Mouse (Mus musculus) forebrain, embryonic 11.5 days (tissue): ENCODE data around the gene Rangrf. TPM values are rescaled to one million over a fixed set of nuclear protein-coding genes. Genes with fewer than 3 reads are reported as not detected.
"Not testable (repeated sequence)": the region's sequence is repeated elsewhere in the genome, so short reads cannot be mapped to it uniquely, and the experiment has no call there.

Experiments used
- ATAC-seq: fragments of 200-750 bp; cut with Nextera tagmentation; replicated peaks from 2 replicates; pipeline ENCODE4 v1.8.0; 2017; ENCODE audit warnings: moderate TSS enrichment; ENCODE audit not compliant: low FRiP score
- DNase-seq: peaks from one replicate; pipeline ENCODE4 v3.0.0-alpha.2; 2017; ENCODE audit warnings: low spot score
- H3K27ac ChIP-seq: fragments of 300-500 bp; sonication (generic); 2 replicates; pipeline ENCODE4 v1.5.1; 2014; ENCODE audit warnings: low read depth, low read length
- H3K27me3 ChIP-seq: fragments of 300-500 bp; sonication (generic); 2 replicates; pipeline ENCODE4 v1.6.1; 2014; ENCODE audit warnings: mild to moderate bottlenecking, low read length, mixed read lengths; ENCODE audit not compliant: control insufficient read depth, insufficient read depth
- H3K36me3 ChIP-seq: fragments of 300-500 bp; sonication (generic); 2 replicates; pipeline ENCODE4 v1.6.1; 2014; ENCODE audit warnings: mild to moderate bottlenecking, low read length, moderate library complexity, mixed read lengths; ENCODE audit not compliant: control insufficient read depth, insufficient read depth
- H3K4me1 ChIP-seq: fragments of 300-500 bp; sonication (generic); replicated peaks from 2 replicates; pipeline ENCODE4 v1.6.1; 2014; ENCODE audit warnings: low read length, mixed read lengths; ENCODE audit not compliant: control insufficient read depth, insufficient read depth
- H3K4me2 ChIP-seq: fragments of 300-500 bp; sonication (generic); 2 replicates; pipeline ENCODE4 v1.6.1; 2014; ENCODE audit warnings: low read depth, mild to moderate bottlenecking, low read length, moderate library complexity, mixed read lengths; ENCODE audit not compliant: severe bottlenecking
- H3K4me3 ChIP-seq: fragments of 300-500 bp; sonication (generic); 2 replicates; pipeline ENCODE4 v1.5.1; 2014; ENCODE audit warnings: low read depth, low read length
- H3K9ac ChIP-seq: fragments of 300-500 bp; sonication (generic); 2 replicates; pipeline ENCODE4 v1.6.1; 2014; ENCODE audit warnings: low read length
- H3K9me3 ChIP-seq: fragments of 300-500 bp; sonication (generic); 2 replicates; pipeline ENCODE4 v1.6.1; 2016; ENCODE audit warnings: low read length, mixed read lengths; ENCODE audit not compliant: control insufficient read depth
- WGBS: fragments of 180-500 bp; shearing (Covaris S2); extraction: QIAGEN DNeasy Blood & Tissue Kit; methylation state at CpG from one replicate; pipeline ENCODE4 v1.1.7; 2014; 5-methylcytosine and 5-hydroxymethylcytosine counted together
- polyA plus RNA-seq: library from polyadenylated mRNA; unstranded; fragments of >200 nt; fragmentation: Nextera tagmentation; extraction: Ambion mirVana; gene quantifications from 2 replicates; pipeline ENCODE4 v1.2.1, GENCODE M21; 2014

The Rangrf gene
- polyA plus RNA-seq, 1 experiment from 2014 or later, result 64.8 TPM

DNA sequence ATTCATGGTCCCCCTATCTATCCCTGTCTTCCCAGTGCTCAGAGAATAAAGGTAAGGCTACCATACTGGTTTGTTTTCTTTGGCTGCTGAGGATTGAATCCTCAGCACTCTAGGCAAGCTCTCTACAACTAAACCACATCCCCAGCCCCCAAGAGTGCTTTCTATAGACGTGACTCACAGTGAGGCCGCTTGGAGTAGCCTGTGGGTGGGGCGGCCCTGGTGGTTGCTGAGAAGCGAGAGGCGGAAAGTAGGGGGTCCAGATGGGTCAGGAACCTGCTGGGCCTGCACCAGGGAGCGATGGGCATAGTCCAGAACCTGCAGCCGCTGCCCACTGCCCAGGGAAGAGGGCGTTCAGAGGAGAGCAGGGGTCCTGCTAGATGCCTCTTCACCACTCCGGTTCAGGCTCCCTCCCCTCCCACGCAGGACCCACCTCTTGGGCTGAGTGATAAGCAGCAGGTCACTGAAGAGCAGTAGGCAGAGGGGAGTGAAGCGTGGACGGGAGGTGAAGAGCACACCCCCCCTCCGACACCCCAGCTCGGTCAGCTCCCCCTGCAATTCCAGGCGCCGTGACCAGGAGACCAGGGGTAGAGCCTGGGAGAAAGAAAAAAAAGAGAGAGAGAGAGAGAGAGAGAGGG, 28.1 kb downstream of the Rangrf start:
- Histone ChIP-seq H3K36me3 (no peaks in the 10 kb centered on the region), H3K27ac (no peak overlapping the region), H3K9me3 (no peaks in the 10 kb centered on the region), H3K27me3 (peaks cover 2% of the 10 kb centered on the region), H3K4me1 (no peaks in the 10 kb centered on the region), H3K4me3 (no peak overlapping the region), H3K4me2 (peak overlapping the region; percentile 24; the same call in 1 of the 2 replicates), H3K9ac (no peak overlapping the region)
- DNase-seq (no peak), ATAC-seq (no peak)
- WGBS, result 12% methylated on average over 16 of the region's 16 CpGs

DNA sequence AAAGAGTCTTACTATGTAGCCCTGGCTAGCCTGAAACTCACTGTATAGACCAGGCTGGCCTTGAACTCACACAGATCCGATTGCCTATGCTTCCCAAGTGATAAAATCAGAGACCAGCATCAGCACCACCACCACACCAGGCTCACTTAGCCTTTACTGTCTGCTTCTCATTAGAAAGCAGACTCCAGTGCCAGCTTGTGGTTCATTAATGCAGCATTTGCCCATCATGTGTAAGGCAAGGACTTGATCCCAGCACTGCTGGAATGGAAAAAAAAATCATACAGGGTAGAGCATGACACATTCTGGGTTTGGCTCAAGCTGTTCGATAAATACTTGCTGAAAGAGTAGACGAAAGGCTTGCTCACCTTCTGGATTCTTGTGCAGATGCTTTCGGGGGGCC, 29.0 kb downstream of the Rangrf start:
- no peak overlapping the region for H3K9ac ChIP-seq

DNA sequence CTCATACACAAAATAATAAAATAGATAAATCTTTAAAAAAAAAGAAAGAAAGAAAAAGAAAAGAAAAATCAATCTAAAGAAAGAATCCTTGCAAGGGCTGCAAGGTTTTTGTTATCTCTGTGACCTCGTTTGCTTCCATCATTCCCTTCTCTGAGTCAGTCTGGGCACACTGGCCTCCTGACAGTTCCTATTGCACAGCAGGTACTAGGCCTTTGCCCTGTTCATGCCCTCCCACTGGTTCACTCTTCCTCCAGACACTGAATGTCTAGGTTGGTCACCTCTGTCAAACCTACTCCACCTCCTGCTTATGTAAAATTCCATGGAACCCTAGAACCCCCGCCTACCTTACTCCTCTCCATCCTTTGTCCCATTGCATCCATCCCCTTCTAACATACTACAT, 29.7 kb downstream of the Rangrf start:
- Histone ChIP-seq H3K4me2 (no peak overlapping the region), H3K27ac (no peak overlapping the region), H3K4me1 (peaks cover 2% of the 10 kb centered on the region; the same call in 1 of the 2 replicates), H3K27me3 (peaks cover 2% of the 10 kb centered on the region), H3K36me3 (no peaks in the 10 kb centered on the region), H3K9ac (no peak overlapping the region), H3K4me3 (no peak overlapping the region), H3K9me3 (no peaks in the 10 kb centered on the region)
- 77% methylated on average over 2 of the region's 2 CpGs for WGBS
- DNase-seq, result no peak
- no peak for ATAC-seq

More for the DNA sequence above, 29.0 kb downstream of the Rangrf start:
- DNase-seq (no peak), ATAC-seq (no peak)
- 88% methylated on average over 4 of the region's 4 CpGs for WGBS
- Histone ChIP-seq H3K36me3 (no peaks in the 10 kb centered on the region), H3K4me3 (no peak overlapping the region), H3K4me1 (no peaks in the 10 kb centered on the region), H3K27ac (no peak overlapping the region), H3K9me3 (no peaks in the 10 kb centered on the region), H3K4me2 (no peak overlapping the region), H3K27me3 (peaks cover 2% of the 10 kb centered on the region)

DNA sequence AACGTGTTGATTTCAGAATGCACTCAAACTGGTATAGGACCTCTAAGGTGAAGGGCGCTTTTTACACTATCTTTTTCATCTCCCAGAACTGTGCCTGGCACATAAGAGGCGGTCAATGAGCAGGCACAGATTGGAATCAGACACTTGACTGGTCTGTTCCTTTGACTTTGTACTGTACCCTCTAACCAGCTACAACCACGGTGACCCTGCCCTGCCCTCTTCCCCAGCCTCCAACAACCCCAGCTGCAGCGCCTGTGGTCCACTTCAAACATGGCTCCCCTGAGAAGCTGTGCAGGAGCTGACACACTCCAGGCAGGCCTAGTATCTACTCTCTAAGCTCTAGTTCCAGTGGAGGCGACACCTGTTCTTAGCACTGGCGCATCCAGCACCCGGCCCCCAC, 32.3 kb downstream of the Rangrf start:
- H3K4me2 ChIP-seq, result no peak overlapping the region
- no peak for DNase-seq
- ATAC-seq, result no peak
- no peak overlapping the region for H3K4me3 ChIP-seq
- peaks cover 2% of the 10 kb centered on the region; the same call in 1 of the 2 replicates for H3K27me3 ChIP-seq
- H3K9ac ChIP-seq, result no peak overlapping the region
- WGBS, result 91% methylated on average over 8 of the region's 8 CpGs
- H3K9me3 ChIP-seq, result no peaks in the 10 kb centered on the region
- H3K27ac ChIP-seq, result no peak overlapping the region
- no peaks in the 10 kb centered on the region for H3K36me3 ChIP-seq
- H3K4me1 ChIP-seq, result peaks cover 2% of the 10 kb centered on the region; the same call in 1 of the 2 replicates

DNA sequence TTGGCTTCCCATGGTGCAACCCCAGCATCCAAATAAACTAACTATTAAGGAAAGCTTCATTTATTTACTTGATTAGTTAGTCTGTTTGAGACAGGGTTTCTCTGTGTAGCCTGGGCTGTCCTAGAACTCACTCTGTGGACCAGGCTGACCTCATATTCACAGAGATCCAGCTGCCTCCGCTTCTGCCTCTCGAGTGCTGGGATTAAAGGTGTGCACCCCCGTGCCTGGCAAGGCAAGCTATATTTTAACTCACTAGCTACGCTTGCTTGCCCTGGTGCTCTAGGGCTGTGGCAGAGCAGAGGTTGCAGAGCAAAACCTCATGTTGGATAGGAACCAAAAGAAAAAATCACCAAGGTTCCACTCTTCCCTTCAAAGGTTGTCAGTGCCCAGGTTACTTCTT, 34.5 kb downstream of the Rangrf start:
- no peaks in the 10 kb centered on the region for H3K36me3 ChIP-seq
- 67% methylated on average over 4 of the region's 4 CpGs for WGBS
- H3K9ac ChIP-seq, result peak overlapping the region; percentile 56
- no peak for ATAC-seq
- no peaks in the 10 kb centered on the region for H3K27me3 ChIP-seq
- peak overlapping the region; percentile 39 for H3K4me2 ChIP-seq
- no peaks in the 10 kb centered on the region for H3K9me3 ChIP-seq
- H3K4me3 ChIP-seq, result peak overlapping the region; percentile 34
- no peak overlapping the region for H3K27ac ChIP-seq
- peaks cover 2% of the 10 kb centered on the region; the same call in 1 of the 2 replicates for H3K4me1 ChIP-seq
- no peak for DNase-seq

DNA sequence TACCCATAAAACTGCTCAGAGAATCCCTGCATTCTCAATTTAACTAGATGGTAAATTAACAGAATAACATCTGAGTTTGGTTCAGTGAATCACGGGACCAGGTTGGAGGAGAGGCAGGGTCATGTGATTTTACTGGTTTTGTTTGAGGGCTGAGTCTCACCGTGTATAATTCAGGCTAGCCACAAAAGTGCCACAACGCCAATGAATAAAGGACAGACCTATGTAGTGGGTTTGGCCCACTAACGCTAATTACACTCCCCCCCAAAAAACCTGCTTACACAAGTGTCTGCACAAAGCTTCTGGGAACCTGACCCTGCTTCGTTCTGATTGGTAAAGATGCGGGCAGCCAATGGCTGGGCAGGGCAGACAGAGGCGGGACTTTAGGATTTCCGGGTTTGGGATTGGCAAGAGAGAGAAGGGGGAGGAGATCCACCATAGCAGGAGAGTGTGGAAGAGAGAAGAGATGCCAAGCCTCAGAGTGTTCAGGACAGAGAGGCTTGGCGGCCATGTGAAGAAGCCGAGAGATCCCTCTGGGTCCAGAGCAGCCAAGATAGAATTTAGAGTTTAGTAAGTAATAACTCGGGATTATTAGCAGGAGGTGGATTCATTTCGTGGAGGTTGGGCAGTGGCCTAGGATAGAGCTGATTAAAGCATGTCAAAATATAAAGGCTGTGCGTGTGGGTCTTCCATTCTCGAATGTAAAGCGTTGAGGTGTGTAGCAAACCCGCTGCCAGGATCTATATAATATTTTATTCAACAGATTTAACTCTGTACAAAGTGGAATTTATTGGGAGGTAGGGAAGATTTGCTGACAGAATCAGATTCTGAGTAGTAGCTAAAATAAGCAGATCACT, 35.3 kb downstream of the Rangrf start:
- ATAC-seq, result peak; percentile 98
- Histone ChIP-seq H3K4me3 (peak overlapping the region; percentile 34), H3K4me1 (peaks cover 2% of the 10 kb centered on the region; the same call in 1 of the 2 replicates), H3K4me2 (peak overlapping the region; percentile 39), H3K27ac (peak overlapping the region; percentile 14; the same call in 1 of the 2 replicates), H3K27me3 (no peaks in the 10 kb centered on the region), H3K36me3 (no peaks in the 10 kb centered on the region), H3K9me3 (no peaks in the 10 kb centered on the region), H3K9ac (peak overlapping the region; percentile 56)
- peak; percentile 90 for DNase-seq
- WGBS, result 2% methylated on average over 16 of the region's 16 CpGs

DNA sequence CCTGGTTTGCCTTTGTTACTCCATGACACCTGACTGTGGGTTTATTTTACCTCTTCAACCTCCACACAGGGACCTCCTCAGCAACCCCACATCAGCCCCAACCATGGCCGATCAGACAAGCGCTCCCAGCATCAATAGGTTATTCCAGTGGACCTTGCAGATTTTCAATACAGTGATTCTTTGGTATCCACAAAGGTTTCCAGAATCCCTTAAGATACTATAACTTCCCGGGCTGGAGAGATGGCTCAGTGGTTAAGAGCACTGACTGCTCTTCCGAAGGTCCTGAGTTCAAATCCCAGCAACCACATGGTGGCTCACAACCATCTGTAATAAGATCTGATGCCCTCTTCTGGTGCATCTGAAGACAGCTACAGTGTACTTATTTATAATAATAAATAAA, 38.0 kb downstream of the Rangrf start:
- H3K9me3 ChIP-seq, result not testable (repeated sequence)
- WGBS, result 90% methylated on average over 4 of the region's 4 CpGs

DNA sequence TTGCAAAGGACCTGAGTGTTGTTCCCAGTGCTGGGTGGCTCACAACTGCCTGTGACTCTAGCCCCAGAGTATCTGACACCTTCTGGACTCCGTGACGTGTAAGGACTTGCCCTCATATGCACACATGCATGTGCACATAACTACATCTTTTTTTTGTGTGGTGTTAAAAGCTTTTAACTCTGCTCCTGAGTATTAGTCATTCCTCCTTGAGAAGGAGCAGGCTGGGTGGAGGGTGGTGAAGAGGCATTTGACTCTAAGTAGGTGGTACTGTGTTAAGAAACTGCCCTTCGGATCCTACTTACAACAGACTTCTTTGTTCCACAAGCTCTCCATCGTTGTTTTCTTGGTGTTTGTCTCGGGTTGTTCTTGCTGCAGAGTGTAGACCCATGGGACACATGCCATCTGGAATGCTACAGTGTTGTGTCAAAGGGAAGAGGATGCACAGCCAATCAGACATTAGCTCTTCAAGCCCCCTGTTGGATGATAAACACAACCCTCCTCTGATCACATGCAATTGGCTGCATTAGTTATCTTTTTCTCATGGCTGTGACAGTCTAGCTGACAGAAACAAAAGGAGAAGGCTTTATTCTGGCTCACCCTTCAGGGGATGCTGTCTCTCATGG, 41.0 kb downstream of the Rangrf start:
- DNase-seq (no peak), ATAC-seq (no peak)
- no peaks in the 10 kb centered on the region for H3K4me1 ChIP-seq
- no peak overlapping the region for H3K4me3 ChIP-seq
- no peaks in the 10 kb centered on the region for H3K36me3 ChIP-seq
- H3K4me2 ChIP-seq, result no peak overlapping the region
- H3K9me3 ChIP-seq, result no peaks in the 10 kb centered on the region
- WGBS, result 74% methylated on average over 5 of the region's 5 CpGs
- no peak overlapping the region for H3K27ac ChIP-seq
- H3K27me3 ChIP-seq, result no peaks in the 10 kb centered on the region
- H3K9ac ChIP-seq, result no peak overlapping the region

More for the DNA sequence above, 38.0 kb downstream of the Rangrf start:
- H3K27ac ChIP-seq, H3K4me3 ChIP-seq, H3K27me3 ChIP-seq, H3K4me2 ChIP-seq, H3K36me3 ChIP-seq, DNase-seq, H3K4me1 ChIP-seq, ATAC-seq, H3K9ac ChIP-seq: not testable (repeated sequence)
